Mouse (Mus musculus): Measurements from ENCODE around the gene Ccdc8. TPM values are rescaled to one million over a fixed set of nuclear protein-coding genes. Genes with fewer than 3 reads are reported as not detected.

Ccdc8 gene
- 19.6 and 29.4 TPM in 2 replicates for polyA plus RNA-seq (2016; fragmentation: Nextera tagmentation; extraction: Ambion mirVana)

DNA sequence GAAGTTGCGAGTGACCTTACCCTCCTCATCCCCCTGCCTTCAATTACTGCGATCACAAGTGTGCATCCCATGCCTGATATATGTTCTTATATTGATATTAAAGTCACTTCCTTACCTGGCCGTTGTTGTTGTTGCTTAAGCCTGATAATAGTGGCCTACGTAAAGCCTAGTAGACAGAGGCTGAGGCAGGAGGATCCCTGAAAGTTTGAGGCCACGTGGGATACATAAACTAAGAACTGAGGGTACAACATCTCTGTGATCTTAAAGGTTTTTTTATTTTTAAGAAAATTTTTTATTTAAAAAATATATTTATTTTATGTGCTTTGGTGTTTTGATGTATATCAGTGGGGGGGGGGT is at the start of gene Ccdc8:
Gene Ccdc8, plus strand, starts transcription at position 258 of the 357 bp plus-strand sequence.
- no peaks in the 10 kb centered on the region for H3K27me3 ChIP-seq (replicated peaks)
- peaks cover 27% of the 10 kb centered on the region for H3K36me3 ChIP-seq
- H3K9me3 ChIP-seq (replicated peaks): 0 out of 2 replicates have a peak, but pooled peaks cover 2% of the 10 kb centered on the region
- peak within 1 kb of the TSS; percentile 91 for H3K4me2 ChIP-seq
- WGBS: 94% methylated on average over 5 of the region's 5 CpGs
- H3K4me3 ChIP-seq: peak within 1 kb of the TSS; percentile 79
- ATAC-seq (ENCODE audit: insufficient number of reproducible peaks, low FRiP score): no peak
- peaks cover 64% of the 10 kb centered on the region for H3K4me1 ChIP-seq (replicated peaks)
- peak within 1 kb of the TSS; percentile 90 for H3K27ac ChIP-seq (ENCODE audit: poor library complexity, severe bottlenecking)
- peak within 1 kb of the TSS; percentile 95; the same call in 1 of the 2 replicates for H3K9ac ChIP-seq

DNA sequence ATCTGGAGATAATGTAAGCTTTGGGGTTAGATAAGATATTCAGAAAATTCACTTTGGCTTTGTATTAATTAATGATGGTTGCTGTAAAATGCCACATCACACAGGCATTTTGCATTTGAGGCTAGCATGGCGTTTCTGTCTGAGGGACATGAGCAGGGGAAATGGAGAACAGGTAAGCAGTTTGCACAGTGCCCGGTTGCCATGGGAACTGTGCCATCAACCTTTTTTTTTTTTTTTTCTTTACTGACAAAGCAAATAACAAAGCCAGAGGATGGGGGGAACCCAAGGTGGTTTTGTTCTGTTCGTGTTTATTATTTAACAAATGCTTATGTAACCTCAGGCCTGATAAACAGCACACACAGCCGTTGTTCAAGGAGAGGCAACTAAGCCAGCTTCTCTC is 49.6 kb upstream of the Ccdc8 start:
- Histone ChIP-seq H3K27ac (ENCODE audit: poor library complexity, severe bottlenecking) (no peak overlapping the region), H3K4me3 (no peak overlapping the region), H3K4me1 (replicated peaks) (peaks cover 44% of the 10 kb centered on the region), H3K9ac (no peak overlapping the region), H3K4me2 (no peak overlapping the region), H3K27me3 (replicated peaks) (peaks cover 31% of the 10 kb centered on the region), H3K9me3 (replicated peaks) (no peaks in the 10 kb centered on the region), H3K36me3 (no peaks in the 10 kb centered on the region)
- WGBS: 62% methylated on average over 4 of the region's 4 CpGs
- no peak for ATAC-seq (ENCODE audit: insufficient number of reproducible peaks, low FRiP score)

- peak; percentile 70; the same call in 1 of the 2 replicates for ATAC-seq (ENCODE audit: insufficient number of reproducible peaks, low FRiP score)
- Histone ChIP-seq H3K4me2 (peak within 1 kb of the TSS; percentile 96), H3K4me3 (peak within 1 kb of the TSS; percentile 63), H3K27ac (ENCODE audit: poor library complexity, severe bottlenecking) (no peak within 1 kb of the TSS), H3K9ac (peak within 1 kb of the TSS; percentile 75), H3K36me3 (no peaks in the 10 kb centered on the region), H3K27me3 (replicated peaks) (peaks cover 41% of the 10 kb centered on the region), H3K9me3 (replicated peaks) (no peaks in the 10 kb centered on the region), H3K4me1 (replicated peaks) (peaks cover 55% of the 10 kb centered on the region)
- WGBS: 16% methylated on average over 36 of the region's 36 CpGs
These were observed 48.3 kb upstream of the Ccdc8 start, which contains the start of gene Pnmal2 for GRCm38 (mm10) chr7:16944061-16944807. Gene Pnmal2, plus strand, starts transcription at chr7:16944682.

DNA sequence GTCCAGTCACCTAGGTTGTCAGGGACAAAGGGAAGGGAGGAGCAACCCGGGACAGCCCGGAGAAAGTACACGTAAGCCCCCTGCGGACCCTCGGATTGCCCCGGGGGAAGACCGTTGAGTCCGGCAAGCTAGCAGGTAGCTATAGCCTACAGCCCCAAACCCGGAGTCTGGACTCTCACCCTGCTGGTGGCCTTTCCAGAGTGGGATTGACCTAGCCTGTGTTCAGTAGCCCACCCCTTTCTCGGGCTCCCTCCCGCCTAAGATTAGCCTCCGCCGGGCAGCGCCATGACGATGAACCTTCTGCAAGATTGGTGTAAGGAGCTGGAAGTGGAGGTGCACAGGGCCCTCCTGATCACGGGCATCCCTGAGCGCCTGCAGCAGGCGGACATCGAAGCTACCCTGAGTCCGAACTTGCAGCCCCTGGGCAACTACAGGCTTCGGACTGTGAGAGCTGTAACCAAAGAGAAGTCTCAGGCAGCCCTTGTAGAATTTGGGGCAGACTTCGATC is 47.6 kb upstream of the Ccdc8 start:
- Histone ChIP-seq H3K36me3 (no peaks in the 10 kb centered on the region), H3K27ac (ENCODE audit: poor library complexity, severe bottlenecking) (no peak overlapping the region), H3K9ac (peak overlapping the region; percentile 75), H3K4me2 (peak overlapping the region; percentile 96), H3K4me1 (replicated peaks) (peaks cover 58% of the 10 kb centered on the region), H3K9me3 (replicated peaks) (no peaks in the 10 kb centered on the region), H3K27me3 (replicated peaks) (peaks cover 47% of the 10 kb centered on the region), H3K4me3 (peak overlapping the region; percentile 63)
- ATAC-seq (ENCODE audit: insufficient number of reproducible peaks, low FRiP score): peak; percentile 9; the same call in 1 of the 2 replicates
- 2% methylated on average over 22 of the region's 22 CpGs for WGBS

- ATAC-seq (ENCODE audit: insufficient number of reproducible peaks, low FRiP score): no peak
- Histone ChIP-seq H3K27ac (ENCODE audit: poor library complexity, severe bottlenecking) (no peak overlapping the region), H3K4me3 (peak overlapping the region; percentile 63), H3K27me3 (replicated peaks) (peaks cover 48% of the 10 kb centered on the region), H3K4me2 (peak overlapping the region; percentile 96), H3K9ac (no peak overlapping the region), H3K9me3 (replicated peaks) (no peaks in the 10 kb centered on the region), H3K4me1 (replicated peaks) (peaks cover 55% of the 10 kb centered on the region), H3K36me3 (no peaks in the 10 kb centered on the region)
- 10% methylated on average over 17 of the region's 17 CpGs for WGBS
These were observed 47.1 kb upstream of the Ccdc8 start for GRCm38 (mm10) chr7:16945419-16945818.

DNA sequence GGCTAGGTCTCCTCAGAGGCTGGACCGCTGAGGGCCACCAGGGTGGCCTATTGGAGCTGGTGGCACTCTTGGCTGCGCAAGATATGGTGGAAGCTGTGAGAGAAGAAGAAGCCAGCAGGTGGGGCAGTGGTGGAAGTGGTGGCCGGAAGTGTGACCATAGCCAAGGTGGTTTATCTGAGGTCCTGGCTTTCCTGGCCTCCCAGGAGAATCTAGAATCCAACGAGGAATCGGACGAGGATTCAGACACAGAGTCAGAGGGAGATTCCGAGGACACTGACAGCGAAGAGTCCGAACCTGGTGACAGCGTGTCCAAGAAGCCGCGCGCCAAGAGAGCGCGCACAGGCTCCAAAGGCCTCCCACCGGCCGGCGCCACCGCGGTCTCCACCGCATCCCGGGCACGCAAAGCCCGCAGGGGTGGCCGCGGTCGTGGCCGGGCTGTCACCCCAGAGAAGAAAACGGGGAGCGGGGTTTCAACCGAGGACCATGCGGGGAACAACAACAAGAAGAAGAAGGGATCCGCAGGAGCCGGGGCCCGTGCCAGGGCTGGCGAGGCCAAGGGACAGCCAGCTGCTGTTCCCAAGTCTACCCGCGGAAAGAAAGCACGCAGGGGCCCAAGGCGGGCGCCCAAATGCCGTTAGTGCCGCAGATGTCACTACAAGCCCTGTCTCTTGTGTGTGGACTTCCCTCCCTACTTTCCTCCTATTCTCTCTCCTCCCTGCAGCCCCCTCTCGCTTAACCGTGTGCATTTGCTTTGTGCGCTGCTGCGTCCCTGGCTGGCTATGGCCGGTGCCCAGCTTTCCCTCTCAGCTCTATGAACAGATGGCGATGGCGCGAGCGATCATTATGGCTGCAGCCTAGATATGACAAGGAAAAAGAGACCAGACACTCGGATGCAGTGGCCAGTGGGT is 45.8 kb upstream of the Ccdc8 start:
- WGBS: 3% methylated on average over 53 of the region's 53 CpGs
- H3K36me3 ChIP-seq: no peaks in the 10 kb centered on the region
- H3K4me3 ChIP-seq: peak overlapping the region; percentile 63
- H3K4me1 ChIP-seq (replicated peaks): peaks cover 51% of the 10 kb centered on the region
- peaks cover 48% of the 10 kb centered on the region for H3K27me3 ChIP-seq (replicated peaks)
- H3K4me2 ChIP-seq: peak overlapping the region; percentile 96
- ATAC-seq (ENCODE audit: insufficient number of reproducible peaks, low FRiP score): no peak
- H3K9ac ChIP-seq: peak overlapping the region; percentile 49
- no peak overlapping the region for H3K27ac ChIP-seq (ENCODE audit: poor library complexity, severe bottlenecking)
- H3K9me3 ChIP-seq (replicated peaks): no peaks in the 10 kb centered on the region

DNA sequence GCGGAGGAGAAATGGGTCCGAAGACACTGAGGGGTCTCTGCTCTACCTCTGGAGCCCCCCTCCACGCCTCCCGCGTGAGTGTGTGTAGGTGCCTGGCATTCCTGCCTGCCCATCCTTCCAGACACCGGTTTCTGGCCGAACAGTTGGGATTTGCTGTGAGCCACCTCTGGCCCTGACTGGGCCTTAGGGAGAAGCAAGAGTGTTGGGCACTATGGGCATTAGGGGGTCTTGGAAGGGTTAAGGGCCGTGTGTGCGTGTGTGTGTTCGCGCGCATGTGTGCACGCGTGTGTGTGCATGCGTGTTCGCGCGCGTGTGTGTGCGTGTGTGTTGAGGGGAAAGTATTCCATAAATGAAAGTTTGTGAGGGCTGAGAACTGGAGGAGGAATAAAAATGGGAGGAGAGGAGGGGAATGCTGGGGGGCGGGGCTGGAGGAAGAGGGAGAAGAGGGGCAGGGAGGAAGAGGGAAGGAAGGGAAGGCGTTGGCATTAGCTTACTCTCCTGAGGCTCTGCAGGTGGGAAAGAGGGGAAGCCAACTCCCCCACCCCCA is 45.1 kb upstream of the Ccdc8 start:
- Histone ChIP-seq H3K4me1 (replicated peaks) (peaks cover 51% of the 10 kb centered on the region), H3K9ac (peak overlapping the region; percentile 49; the same call in 1 of the 2 replicates)
- 17% methylated on average over 22 of the region's 22 CpGs for WGBS

DNA sequence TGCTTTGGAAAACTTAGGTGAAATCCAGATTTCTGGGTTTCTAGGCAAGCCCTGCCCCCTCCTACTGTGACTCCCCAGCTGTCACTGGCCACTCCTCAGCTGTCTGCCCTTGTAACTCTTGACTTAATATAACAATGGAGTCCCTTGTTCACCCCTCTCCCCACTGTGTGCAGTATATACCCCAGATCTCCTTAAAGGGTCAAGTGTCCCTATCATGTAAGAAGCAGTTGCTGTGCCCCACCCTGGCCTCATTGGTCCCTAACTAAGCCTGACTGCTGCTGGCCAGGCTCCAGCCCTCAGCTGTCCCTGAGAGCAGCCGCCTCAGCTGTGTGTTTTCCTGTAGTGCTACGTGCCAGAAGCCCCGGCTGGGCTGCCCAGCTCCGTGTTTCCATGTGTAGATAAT is 44.5 kb upstream of the Ccdc8 start:
- H3K4me1 ChIP-seq (replicated peaks): peaks cover 51% of the 10 kb centered on the region
- H3K9ac ChIP-seq: no peak overlapping the region
- H3K4me2 ChIP-seq: peak overlapping the region; percentile 96
- 2% methylated on average over 4 of the region's 4 CpGs for WGBS
- no peak overlapping the region for H3K27ac ChIP-seq (ENCODE audit: poor library complexity, severe bottlenecking)
- H3K4me3 ChIP-seq: 0 out of 2 replicates have a peak overlapping the region, but pooled peaks have one; percentile 63
- no peaks in the 10 kb centered on the region for H3K9me3 ChIP-seq (replicated peaks)
- 0 out of 2 replicates have a peak, but pooled peaks have one; percentile 19 for ATAC-seq (ENCODE audit: insufficient number of reproducible peaks, low FRiP score)
- H3K27me3 ChIP-seq (replicated peaks): peaks cover 48% of the 10 kb centered on the region
- no peaks in the 10 kb centered on the region for H3K36me3 ChIP-seq

More for the DNA sequence above, 45.1 kb upstream of the Ccdc8 start:
- peaks cover 48% of the 10 kb centered on the region for H3K27me3 ChIP-seq (replicated peaks)
- H3K9me3 ChIP-seq (replicated peaks): no peaks in the 10 kb centered on the region
- peak overlapping the region; percentile 63 for H3K4me3 ChIP-seq
- peak overlapping the region; percentile 96 for H3K4me2 ChIP-seq
- H3K27ac ChIP-seq (ENCODE audit: poor library complexity, severe bottlenecking): no peak overlapping the region
- no peaks in the 10 kb centered on the region for H3K36me3 ChIP-seq
- no peak for ATAC-seq (ENCODE audit: insufficient number of reproducible peaks, low FRiP score)

GRCm38 (mm10) chr7:16948923-16949458 is 43.5 kb upstream of the Ccdc8 start:
- peaks cover 48% of the 10 kb centered on the region for H3K27me3 ChIP-seq (replicated peaks)
- H3K9ac ChIP-seq: no peak overlapping the region
- peaks cover 49% of the 10 kb centered on the region for H3K4me1 ChIP-seq (replicated peaks)
- no peak overlapping the region for H3K4me2 ChIP-seq
- no peak overlapping the region for H3K27ac ChIP-seq (ENCODE audit: poor library complexity, severe bottlenecking)
- no peak overlapping the region for H3K4me3 ChIP-seq
- H3K9me3 ChIP-seq (replicated peaks): no peaks in the 10 kb centered on the region
- no peaks in the 10 kb centered on the region for H3K36me3 ChIP-seq
- 56% methylated on average over 8 of the region's 8 CpGs for WGBS
- ATAC-seq (ENCODE audit: insufficient number of reproducible peaks, low FRiP score): no peak

GRCm38 (mm10) chr7:16949908-16950841 is 42.3 kb upstream of the Ccdc8 start:
- ATAC-seq (ENCODE audit: insufficient number of reproducible peaks, low FRiP score): peak; percentile 48
- no peaks in the 10 kb centered on the region for H3K36me3 ChIP-seq
- peaks cover 45% of the 10 kb centered on the region for H3K4me1 ChIP-seq (replicated peaks)

More at GRCm38 (mm10) chr7:16949908-16950841, 42.3 kb upstream of the Ccdc8 start:
- Histone ChIP-seq H3K4me3 (peak overlapping the region; percentile 35), H3K27me3 (replicated peaks) (peaks cover 43% of the 10 kb centered on the region), H3K4me2 (peak overlapping the region; percentile 73), H3K9me3 (replicated peaks) (no peaks in the 10 kb centered on the region), H3K9ac (peak overlapping the region; percentile 67), H3K27ac (ENCODE audit: poor library complexity, severe bottlenecking) (no peak overlapping the region)
- WGBS: 12% methylated on average over 29 of the region's 29 CpGs

All from heart, embryonic 12.5 days (tissue).